ENCODE assay signal across 7 mouse cellular contexts in genomic region chr13:28417431-28417928, GRCm38 (mm10).
DNase-seq lines count a peak whose midpoint lies in the region; ATAC-seq lines count a peak whose summit lies in the region.

No protein-coding gene starts in this region.

- peak overlapping the region; percentile 97 for H3K27ac ChIP-seq in limb, embryonic 12.5 days
- peak overlapping the region; percentile 93 for H3K27ac ChIP-seq in midbrain, embryonic 14.5 days (replicated peaks; ENCODE audit: low read depth, low read length)

- H3K4me3 ChIP-seq in limb, embryonic 12.5 days (replicated peaks) = peak overlapping the region; percentile 20
- peak overlapping the region; percentile 30 for H3K4me3 ChIP-seq in midbrain, embryonic 14.5 days (replicated peaks; ENCODE audit: low read depth, low read length)

- peak; percentile 75 for ATAC-seq in common myeloid progenitor, adult 5-6 weeks (replicated peaks; ENCODE audit: low read depth, poor library complexity, severe bottlenecking)
- 0 out of 2 replicates have a peak, but pooled peaks have one; percentile 18 for ATAC-seq in limb, embryonic 12.5 days (ENCODE audit: insufficient number of reproducible peaks, insufficient read depth, low FRiP score, low TSS enrichment, low read depth)
- peak; percentile 41 for ATAC-seq in midbrain, embryonic 14.5 days (ENCODE audit: low FRiP score, low TSS enrichment)

- peak; percentile 52 for DNase-seq in adrenal gland, postnatal 10 days
- DNase-seq in heart, adult 18-20 months = peak; percentile 66 to 67
- peak; percentile 13 for DNase-seq in kidney, adult 9 months
- DNase-seq in midbrain, embryonic 14.5 days = peak; percentile 72
- peak; percentile 14 for DNase-seq in testis, postnatal 14 days (ENCODE audit: low spot score)

- no peaks in the 10 kb centered on the region for H3K27me3 ChIP-seq in limb, embryonic 12.5 days
- H3K27me3 ChIP-seq in midbrain, embryonic 14.5 days (ENCODE audit: control insufficient read depth, insufficient read depth, low read length) = no peaks in the 10 kb centered on the region

- 8% methylated on average over 7 of the region's 7 CpGs for WGBS in limb, embryonic 12.5 days
- 2% methylated on average over 7 of the region's 7 CpGs for WGBS in midbrain, embryonic 14.5 days

- no peaks in the 10 kb centered on the region for H3K36me3 ChIP-seq in limb, embryonic 12.5 days
- no peaks in the 10 kb centered on the region for H3K36me3 ChIP-seq in midbrain, embryonic 14.5 days (ENCODE audit: control insufficient read depth, insufficient read depth, low read length)

- H3K9me3 ChIP-seq in limb, embryonic 12.5 days = no peaks in the 10 kb centered on the region
- no peaks in the 10 kb centered on the region for H3K9me3 ChIP-seq in midbrain, embryonic 14.5 days (ENCODE audit: control insufficient read depth, low read length)

- peak overlapping the region; percentile 53 for H3K4me2 ChIP-seq in limb, embryonic 12.5 days
- H3K4me2 ChIP-seq in midbrain, embryonic 14.5 days (ENCODE audit: low read length) = peak overlapping the region; percentile 57

- H3K9ac ChIP-seq in limb, embryonic 12.5 days (replicated peaks) = no peak overlapping the region
- peak overlapping the region; percentile 59 for H3K9ac ChIP-seq in midbrain, embryonic 14.5 days (replicated peaks; ENCODE audit: low read length)

- H3K4me1 ChIP-seq in limb, embryonic 12.5 days (replicated peaks) = peaks cover 48% of the 10 kb centered on the region
- peaks cover 64% of the 10 kb centered on the region for H3K4me1 ChIP-seq in midbrain, embryonic 14.5 days (ENCODE audit: control insufficient read depth, insufficient read depth, low read length)

Comparison
In these comparisons a context has a peak if more than half of its experiments do, and no peak if none do; other contexts are left out.
1. Peak in every context shown above with its lines: DNase-seq, ATAC-seq, H3K4me3 ChIP-seq and H3K27ac ChIP-seq.
2. DNase-seq: peak in every context shown above with its lines; median percentile 72 in midbrain, embryonic 14.5 days; 66 in heart, adult 18-20 months; 52 in adrenal gland, postnatal 10 days; 14 in testis, postnatal 14 days; 13 in kidney, adult 9 months.
3. ATAC-seq: peak in every context shown above with its lines; median percentile 75 in common myeloid progenitor, adult 5-6 weeks; 41 in midbrain, embryonic 14.5 days; 18 in limb, embryonic 12.5 days.